35 mouse cellular contexts compared by ENCODE assay signal in the genomic region with DNA sequence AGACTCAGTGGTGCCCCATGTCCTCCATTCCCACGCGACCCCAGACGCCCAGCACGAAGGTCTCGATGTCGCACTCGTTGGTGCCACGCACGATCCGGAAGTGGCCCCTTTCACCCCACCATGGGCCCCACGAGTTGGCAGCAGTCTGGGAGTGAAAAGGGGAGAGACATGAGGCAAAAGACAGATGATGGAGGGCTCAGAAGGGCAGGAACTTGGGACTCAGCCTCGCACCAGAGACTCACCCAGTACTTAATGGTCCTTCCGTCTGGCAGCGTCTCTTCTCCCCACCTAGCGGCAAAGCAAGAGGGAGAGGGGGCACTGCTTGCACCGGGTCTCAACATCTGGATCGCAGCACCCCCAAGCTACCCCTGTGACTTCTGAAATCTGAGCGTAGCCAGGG. TPM values are rescaled to one million over a fixed set of nuclear protein-coding genes. Genes with fewer than 3 reads are reported as not detected.
A peak's percentile ranks its signal among the peaks of the same experiment; 100 is the strongest.
DNase-seq lines count a peak whose midpoint lies in the region; ATAC-seq and TF ChIP-seq lines count a peak whose summit lies in the region.
"Had no signal": no experiment of that assay in that cellular context is flagged by ENCODE, and none has a peak within 500 bp of the region (broad histone marks: within the 10 kb centered on the region; RNA-seq: fewer than 3 reads in every experiment).

No protein-coding gene starts in this region.

- no peak for DNase-seq in heart, embryonic 10.5 days (ENCODE audit: low spot score)
- DNase-seq in lung, postnatal 0 days (ENCODE audit: low spot score), result no peak
- DNase-seq in lung, adult 2 months, result no peak
- no peak for DNase-seq in embryonic facial prominence, embryonic 14.5 days (ENCODE audit: low spot score)
- DNase-seq in ovary, postnatal 14 days (ENCODE audit: low spot score), result no peak
- no peak for DNase-seq in adipocyte (ENCODE audit: low spot score)
- DNase-seq: cerebellum, adult 2 months; cerebellum, postnatal 14 days; forebrain, postnatal 0 days; gastrocnemius, postnatal 25 days; kidney, postnatal 10 days; layer of hippocampus, postnatal 36 days; retina, postnatal 1 day; right cerebral cortex, postnatal 14 days; thymus, postnatal 14 days had no signal

- no peak for TF ChIP-seq CTCF in lung, postnatal 0 days (IDR thresholded peaks at IDR 0.05)
- TF ChIP-seq CTCF in lung, adult 2 months (IDR thresholded peaks at IDR 0.05; ENCODE audit: insufficient read depth, low read length), result no peak

- 0 out of 2 replicates have a peak overlapping the region, but pooled peaks have one; percentile 87 for H3K27ac ChIP-seq in heart, embryonic 10.5 days
- no peak overlapping the region for H3K27ac ChIP-seq in heart, embryonic 11.5 days (ENCODE audit: low read depth, low read length)
- H3K27ac ChIP-seq in lung, postnatal 0 days (ENCODE audit: low read length), result no peak overlapping the region
- H3K27ac ChIP-seq in embryonic facial prominence, embryonic 14.5 days (replicated peaks; ENCODE audit: low read depth, low read length), result no peak overlapping the region
- H3K27ac ChIP-seq: liver, embryonic 15.5 days; macrophage; midbrain, embryonic 13.5 days; neural tube, embryonic 13.5 days; stomach, embryonic 15.5 days had no signal

- ATAC-seq in heart, embryonic 11.5 days (replicated peaks; ENCODE audit: insufficient number of reproducible peaks, low FRiP score, low TSS enrichment), result no peak
- no peak for ATAC-seq in lung, postnatal 0 days
- ATAC-seq in embryonic facial prominence, embryonic 14.5 days (ENCODE audit: low read depth), result no peak
- ATAC-seq: CD4-positive, CD25-positive, alpha-beta regulatory T cell, adult 4 months; forebrain, postnatal 0 days; hindbrain, embryonic 16.5 days; midbrain, embryonic 13.5 days had no signal

- no peak overlapping the region for H3K4me2 ChIP-seq in heart, embryonic 11.5 days
- 0 out of 2 replicates have a peak overlapping the region, but pooled peaks have one; percentile 5 for H3K4me2 ChIP-seq in lung, postnatal 0 days (replicated peaks; ENCODE audit: low read depth, low read length)
- peak overlapping the region; percentile 5; the same call in 1 of the 2 replicates for H3K4me2 ChIP-seq in embryonic facial prominence, embryonic 14.5 days (ENCODE audit: low read depth, low read length)
- H3K4me2 ChIP-seq: liver, embryonic 15.5 days; lung, embryonic 15.5 days; midbrain, embryonic 13.5 days; neural tube, embryonic 13.5 days; stomach, embryonic 15.5 days had no signal

- no peak for TF ChIP-seq EP300 in lung, postnatal 0 days (IDR thresholded peaks at IDR 0.05)

- 72% methylated on average over 18 of the region's 18 CpGs for WGBS in heart, embryonic 10.5 days
- 78% methylated on average over 18 of the region's 18 CpGs for WGBS in heart, embryonic 11.5 days (ENCODE audit: insufficient replicate concordance)
- WGBS in lung, postnatal 0 days, result 77% methylated on average over 18 of the region's 18 CpGs
- WGBS in lung, adult 2 months, result 82% methylated on average over 18 of the region's 18 CpGs
- WGBS in embryonic facial prominence, embryonic 14.5 days, result 66% methylated on average over 16 of the region's 18 CpGs

- H3K36me3 ChIP-seq in heart, embryonic 10.5 days, result peaks cover 7% of the 10 kb centered on the region
- H3K36me3 ChIP-seq in heart, embryonic 11.5 days (ENCODE audit: control insufficient read depth, insufficient read depth, low read length), result no peaks in the 10 kb centered on the region
- H3K36me3 ChIP-seq in lung, postnatal 0 days (ENCODE audit: insufficient read depth, low read length), result peaks cover 15% of the 10 kb centered on the region; the same call in 1 of the 2 replicates
- no peaks in the 10 kb centered on the region for H3K36me3 ChIP-seq in embryonic facial prominence, embryonic 14.5 days (ENCODE audit: control insufficient read depth, insufficient read depth, low read length)
- H3K36me3 ChIP-seq: midbrain, embryonic 13.5 days; neural tube, embryonic 13.5 days; stomach, embryonic 15.5 days had no signal

- peaks cover 85% of the 10 kb centered on the region for H3K4me1 ChIP-seq in heart, embryonic 10.5 days
- peaks cover 53% of the 10 kb centered on the region for H3K4me1 ChIP-seq in heart, embryonic 11.5 days (ENCODE audit: control insufficient read depth, insufficient read depth, low read length)
- peaks cover 29% of the 10 kb centered on the region for H3K4me1 ChIP-seq in lung, postnatal 0 days (ENCODE audit: insufficient read depth, low read depth, low read length)
- peaks cover 29% of the 10 kb centered on the region for H3K4me1 ChIP-seq in lung, adult 2 months (ENCODE audit: control insufficient read depth, insufficient read depth, low read length)
- peaks cover 35% of the 10 kb centered on the region for H3K4me1 ChIP-seq in embryonic facial prominence, embryonic 14.5 days (ENCODE audit: control insufficient read depth, insufficient read depth, low read length)

- no peak overlapping the region for H3K4me3 ChIP-seq in heart, embryonic 10.5 days
- H3K4me3 ChIP-seq in heart, embryonic 11.5 days (ENCODE audit: low read depth, low read length), result no peak overlapping the region
- H3K4me3 ChIP-seq in lung, postnatal 0 days (ENCODE audit: low read depth, low read length), result no peak overlapping the region
- H3K4me3 ChIP-seq in lung, adult 2 months (replicated peaks; ENCODE audit: extremely low read depth, low read depth, low read length), result no peak overlapping the region
- H3K4me3 ChIP-seq in embryonic facial prominence, embryonic 14.5 days (ENCODE audit: low read depth, low read length), result no peak overlapping the region
- H3K4me3 ChIP-seq: erythroblast, embryonic 14.5 days; liver, embryonic 15.5 days; lung, embryonic 15.5 days; midbrain, embryonic 13.5 days; neural tube, embryonic 13.5 days; stomach, embryonic 15.5 days had no signal

- no peaks in the 10 kb centered on the region for H3K9me3 ChIP-seq in heart, embryonic 10.5 days
- no peaks in the 10 kb centered on the region for H3K9me3 ChIP-seq in heart, embryonic 11.5 days (replicated peaks; ENCODE audit: control insufficient read depth, low read length)
- no peaks in the 10 kb centered on the region for H3K9me3 ChIP-seq in lung, postnatal 0 days (ENCODE audit: low read length)
- no peaks in the 10 kb centered on the region for H3K9me3 ChIP-seq in embryonic facial prominence, embryonic 14.5 days (ENCODE audit: control insufficient read depth, low read length)
- H3K9me3 ChIP-seq: liver, embryonic 15.5 days; lung, embryonic 15.5 days; midbrain, embryonic 13.5 days; neural tube, embryonic 13.5 days; stomach, embryonic 15.5 days had no signal

- no peak for TF ChIP-seq POLR2A in lung, adult 2 months (IDR thresholded peaks at IDR 0.05; ENCODE audit: borderline replicate concordance, extremely low read depth, low read depth, low read length)

- H3K9ac ChIP-seq in heart, embryonic 11.5 days (ENCODE audit: low read depth, low read length), result no peak overlapping the region
- H3K9ac ChIP-seq in lung, postnatal 0 days (replicated peaks; ENCODE audit: low read depth), result no peak overlapping the region
- 0 out of 2 replicates have a peak overlapping the region, but pooled peaks have one; percentile 27 for H3K9ac ChIP-seq in embryonic facial prominence, embryonic 14.5 days (ENCODE audit: low read depth, low read length)
- H3K9ac ChIP-seq: forebrain, postnatal 0 days; liver, embryonic 15.5 days; lung, embryonic 15.5 days; midbrain, embryonic 13.5 days; neural tube, embryonic 13.5 days; stomach, embryonic 15.5 days had no signal

- H3K27me3 ChIP-seq in heart, embryonic 10.5 days (ENCODE audit: insufficient read depth, poor library complexity, severe bottlenecking), result peaks cover 28% of the 10 kb centered on the region
- peaks cover 2% of the 10 kb centered on the region; the same call in 1 of the 2 replicates for H3K27me3 ChIP-seq in heart, embryonic 11.5 days (ENCODE audit: control insufficient read depth, insufficient read depth, low read length)
- no peaks in the 10 kb centered on the region for H3K27me3 ChIP-seq in lung, postnatal 0 days (replicated peaks; ENCODE audit: insufficient read depth, low read length)
- peaks cover 8% of the 10 kb centered on the region for H3K27me3 ChIP-seq in embryonic facial prominence, embryonic 14.5 days (replicated peaks; ENCODE audit: control insufficient read depth, insufficient read depth, low read length)
- H3K27me3 ChIP-seq: lung, embryonic 15.5 days; stomach, embryonic 15.5 days had no signal

RNA-seq across cellular contexts. Expression of gene Tinagl1, which starts 8.9 kb away (rescaled TPM):
- polyA plus RNA-seq in heart, embryonic 10.5 days (2016; fragmentation: Nextera tagmentation; extraction: Ambion mirVana), result 39.0 and 45.2 TPM in 2 replicates
- 31.0 and 33.9 TPM in 2 replicates for polyA plus RNA-seq in heart, embryonic 11.5 days (2014; fragmentation: Nextera tagmentation; extraction: Ambion mirVana)
- 213 and 288 TPM in 2 replicates for polyA plus RNA-seq in lung, postnatal 0 days (2015; fragmentation: Nextera tagmentation; extraction: Ambion mirVana)
- 134 and 222 TPM in 2 replicates for polyA plus RNA-seq in lung, adult 2 months (2012; rRNA removed)
- 21.8 and 23.9 TPM in 2 replicates for polyA plus RNA-seq in embryonic facial prominence, embryonic 14.5 days (2014; fragmentation: Nextera tagmentation; extraction: Ambion mirVana)
- polyA plus RNA-seq: CD4-positive, CD25-positive, alpha-beta regulatory T cell, adult 4 months; macrophage had no signal

RNA-seq across cellular contexts. Expression of gene Hcrtr1, which starts 26.9 kb away (rescaled TPM):
- 0.12 and 0.43 TPM in 2 replicates for polyA plus RNA-seq in heart, embryonic 10.5 days (2016; fragmentation: Nextera tagmentation; extraction: Ambion mirVana)
- polyA plus RNA-seq in heart, embryonic 11.5 days (2014; fragmentation: Nextera tagmentation; extraction: Ambion mirVana), result 0.07 and 0.20 TPM in 2 replicates
- polyA plus RNA-seq in lung, postnatal 0 days (2015; fragmentation: Nextera tagmentation; extraction: Ambion mirVana), result 0.08 and 0.18 TPM in 2 replicates
- 0.19 and 0.66 TPM in 2 replicates for polyA plus RNA-seq in lung, adult 2 months (2012; rRNA removed)
- polyA plus RNA-seq in embryonic facial prominence, embryonic 14.5 days (2014; fragmentation: Nextera tagmentation; extraction: Ambion mirVana), result 0.19 and 0.30 TPM in 2 replicates
- polyA plus RNA-seq: CD4-positive, CD25-positive, alpha-beta regulatory T cell, adult 4 months; erythroblast, embryonic 14.5 days; heart, postnatal 0 days; intestine, embryonic 14.5 days; limb, embryonic 11.5 days; liver, embryonic 15.5 days; macrophage had no signal

RNA-seq across cellular contexts. Expression of gene Gm853, which starts 56.1 kb away (rescaled TPM):
- not detected in 2 replicates for polyA plus RNA-seq in heart, embryonic 10.5 days (2016; fragmentation: Nextera tagmentation; extraction: Ambion mirVana)
- not detected in 2 replicates for polyA plus RNA-seq in heart, embryonic 11.5 days (2014; fragmentation: Nextera tagmentation; extraction: Ambion mirVana)
- not detected in 2 replicates for polyA plus RNA-seq in lung, postnatal 0 days (2015; fragmentation: Nextera tagmentation; extraction: Ambion mirVana)
- polyA plus RNA-seq in lung, adult 2 months (2012; rRNA removed), result not detected in 2 replicates
- not detected in 2 replicates for polyA plus RNA-seq in embryonic facial prominence, embryonic 14.5 days (2014; fragmentation: Nextera tagmentation; extraction: Ambion mirVana)
- polyA plus RNA-seq: adrenal gland, adult 2 months; CD4-positive, CD25-positive, alpha-beta regulatory T cell, adult 4 months; cortical plate, adult 2 months; erythroblast, embryonic 14.5 days; forebrain, embryonic 11.5 days; heart, postnatal 0 days; intestine, embryonic 14.5 days; large intestine, adult 2 months; limb, embryonic 11.5 days; liver, adult 2 months; liver, embryonic 15.5 days; lung, embryonic 15.5 days; macrophage; neural tube, embryonic 13.5 days; small intestine, adult 2 months; stomach, embryonic 15.5 days; urinary bladder, adult 2 months had no signal
